Mouse (Mus musculus) intestine, postnatal 0 days (tissue): ENCODE data around the gene Sarnp. TPM values are rescaled to one million over a fixed set of nuclear protein-coding genes. Genes with fewer than 3 reads are reported as not detected.

Source experiments
- ATAC-seq: fragments of 200-750 bp; cut with Nextera tagmentation; 2 replicates; pipeline ENCODE4 v1.8.0; 2017; ENCODE audit warnings: mild to moderate bottlenecking, moderate TSS enrichment, moderate library complexity
- H3K27ac ChIP-seq: fragments of 300-500 bp; sonication (generic); 2 replicates; pipeline ENCODE4 v1.5.1; 2014; ENCODE audit warnings: mild to moderate bottlenecking, low read depth, low read length, moderate library complexity
- H3K27me3 ChIP-seq: fragments of 300-500 bp; sonication (generic); replicated peaks from 2 replicates; pipeline ENCODE4 v1.6.1; 2014; ENCODE audit warnings: low read length, mixed read lengths; ENCODE audit not compliant: control insufficient read depth, insufficient read depth
- H3K36me3 ChIP-seq: fragments of 300-500 bp; sonication (generic); 2 replicates; pipeline ENCODE4 v1.6.1; 2014; ENCODE audit warnings: mild to moderate bottlenecking, moderate library complexity; ENCODE audit not compliant: control insufficient read depth, insufficient read depth
- H3K4me1 ChIP-seq: fragments of 300-500 bp; sonication (generic); replicated peaks from 2 replicates; pipeline ENCODE4 v1.6.1; 2014; ENCODE audit warnings: antibody characterized with exemption, low read length, mixed read lengths; ENCODE audit not compliant: control insufficient read depth, insufficient read depth
- H3K4me2 ChIP-seq: fragments of 300-500 bp; sonication (generic); replicated peaks from 2 replicates; pipeline ENCODE4 v1.6.1; 2014; ENCODE audit warnings: low read depth, mild to moderate bottlenecking, moderate library complexity
- H3K4me3 ChIP-seq: fragments of 300-500 bp; sonication (generic); 2 replicates; pipeline ENCODE4 v1.5.1; 2014; ENCODE audit warnings: low read depth, low read length
- H3K9ac ChIP-seq: fragments of 300-500 bp; sonication (generic); 2 replicates; pipeline ENCODE4 v1.6.1; 2014; ENCODE audit warnings: mild to moderate bottlenecking, low read depth, low read length
- H3K9me3 ChIP-seq: fragments of 300-500 bp; sonication (generic); 2 replicates; pipeline ENCODE4 v1.6.1; 2016; ENCODE audit warnings: mixed run types; ENCODE audit not compliant: control insufficient read depth
- CTCF ChIP-seq: sonication (generic); IDR thresholded peaks from 2 replicates; pipeline ENCODE4 v1.5.1; 2016; ENCODE audit warnings: low read depth, mild to moderate bottlenecking, control low read depth, antibody characterized with exemption, moderate library complexity
- WGBS: fragments of 180-500 bp; shearing (Covaris S2); extraction: QIAGEN DNeasy Blood & Tissue Kit; methylation state at CpG from one replicate; pipeline ENCODE4 v1.1.7; 2014; 5-methylcytosine and 5-hydroxymethylcytosine counted together
- polyA plus RNA-seq: library from polyadenylated mRNA; unstranded; fragments of >200 nt; fragmentation: Nextera tagmentation; extraction: Ambion mirVana; gene quantifications from 2 replicates; pipeline ENCODE4 v1.2.1, GENCODE M21; 2015

The Sarnp gene
- polyA plus RNA-seq, 1 experiment from 2014 or later, result 92.1 TPM

DNA sequence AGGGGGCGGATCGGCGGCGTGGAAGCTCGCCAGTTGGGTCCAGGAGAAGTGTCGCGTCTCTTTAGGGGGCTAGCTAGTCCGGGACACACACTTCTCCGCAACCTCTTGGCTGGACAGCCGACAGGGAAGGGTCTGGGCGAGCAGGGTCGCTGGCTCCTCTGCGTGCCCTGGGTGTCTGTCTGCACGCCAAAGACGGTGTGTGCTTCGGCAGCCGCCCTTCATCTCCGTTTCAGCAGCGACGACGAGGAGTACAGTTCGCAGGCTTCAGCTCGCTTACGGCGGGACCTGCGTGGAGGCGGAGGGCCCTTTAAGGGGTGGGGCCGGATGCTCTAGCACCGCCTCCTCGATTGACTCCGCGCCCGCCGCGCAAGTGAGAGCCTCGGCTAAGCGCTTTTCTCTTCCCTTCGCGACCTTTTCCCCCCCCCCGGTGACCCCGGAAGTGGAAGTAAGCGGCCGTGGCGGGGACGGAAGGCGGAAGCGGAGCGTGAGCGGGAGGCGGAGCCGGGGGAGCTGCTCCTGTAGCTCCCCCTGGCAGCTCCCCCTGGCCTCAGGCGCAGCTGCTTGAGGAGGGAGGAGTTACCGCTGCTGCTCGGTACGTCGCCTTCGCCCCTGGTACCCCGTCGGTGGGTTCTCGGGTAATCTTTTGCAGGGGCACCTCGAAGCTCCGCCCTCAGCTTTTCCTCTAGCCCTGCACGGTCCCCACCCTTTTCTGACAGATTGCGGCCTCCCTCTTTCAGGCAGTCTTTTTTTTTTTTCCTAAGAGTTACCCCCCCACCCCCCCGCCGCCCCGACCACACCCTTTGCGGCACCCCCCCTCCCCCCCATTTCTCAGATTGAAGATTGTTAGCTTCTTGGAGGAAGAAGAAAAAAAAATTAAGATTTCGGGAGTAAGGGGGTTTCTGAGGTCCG is 11.8 kb upstream of the Sarnp start:
- Histone ChIP-seq H3K9me3 (no peaks in the 10 kb centered on the region), H3K27me3 (no peaks in the 10 kb centered on the region), H3K4me1 (peaks cover 16% of the 10 kb centered on the region; the same call in 1 of the 2 replicates), H3K9ac (peak overlapping the region; percentile 78), H3K27ac (peak overlapping the region; percentile 95), H3K4me2 (peak overlapping the region; percentile 97), H3K4me3 (peak overlapping the region; percentile 81), H3K36me3 (peaks cover 28% of the 10 kb centered on the region)
- under 1% methylated on average over 60 of the region's 70 CpGs for WGBS
- ATAC-seq, result peak; percentile 96
- TF ChIP-seq CTCF, result peak; percentile 57

DNA sequence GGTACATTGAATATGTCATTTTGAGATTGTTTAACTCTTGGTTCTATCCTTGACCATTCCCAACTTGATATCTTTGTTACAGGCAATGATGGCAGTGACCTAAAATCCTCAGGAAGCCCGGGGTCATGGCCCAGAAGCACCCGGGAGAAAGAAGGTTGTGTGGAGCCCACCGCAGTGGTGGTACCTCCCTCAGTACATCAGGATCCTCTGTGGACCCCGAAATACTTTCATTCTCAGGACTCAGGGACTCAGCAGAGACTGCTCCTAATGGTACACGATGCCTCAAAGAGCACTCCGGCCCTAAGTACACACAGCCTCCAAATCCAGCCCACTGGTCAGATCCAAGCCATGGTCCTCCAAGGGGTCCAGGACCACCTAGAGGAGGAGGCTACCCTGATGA is 11.0 kb upstream of the Sarnp start:
- peaks cover 22% of the 10 kb centered on the region; the same call in 1 of the 2 replicates for H3K36me3 ChIP-seq
- no peak for ATAC-seq
- peak overlapping the region; percentile 97 for H3K4me2 ChIP-seq
- no peak for TF ChIP-seq CTCF
- peaks cover 16% of the 10 kb centered on the region; the same call in 1 of the 2 replicates for H3K4me1 ChIP-seq
- peak overlapping the region; percentile 81 for H3K4me3 ChIP-seq
- H3K9me3 ChIP-seq, result no peaks in the 10 kb centered on the region
- no peak overlapping the region for H3K27ac ChIP-seq
- H3K27me3 ChIP-seq, result no peaks in the 10 kb centered on the region
- H3K9ac ChIP-seq, result peak overlapping the region; percentile 78
- 40% methylated on average over 6 of the region's 6 CpGs for WGBS

DNA sequence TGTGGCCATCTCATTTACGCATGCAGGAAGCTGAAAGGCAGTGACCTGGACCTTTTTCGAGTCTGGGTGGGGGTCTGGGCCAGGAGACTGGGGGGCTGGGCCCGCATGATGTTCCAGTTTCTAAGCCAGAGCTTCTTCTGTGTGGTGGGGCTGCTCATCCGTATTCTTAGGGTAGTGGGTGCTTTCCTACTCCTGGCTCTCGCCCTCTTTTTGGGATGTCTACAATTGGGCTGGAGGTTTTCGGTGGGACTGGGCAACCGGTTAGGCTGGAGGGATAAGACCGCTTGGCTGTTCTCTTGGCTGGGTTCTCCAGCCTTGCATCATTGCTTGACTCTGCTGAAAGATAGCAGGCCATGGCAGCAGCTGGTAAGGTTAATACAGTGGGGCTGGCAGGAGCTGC is 10.1 kb upstream of the Sarnp start:
- Histone ChIP-seq H3K4me2 (peak overlapping the region; percentile 97), H3K27me3 (no peaks in the 10 kb centered on the region), H3K9ac (peak overlapping the region; percentile 78; the same call in 1 of the 2 replicates), H3K4me3 (peak overlapping the region; percentile 5; the same call in 1 of the 2 replicates), H3K4me1 (peaks cover 16% of the 10 kb centered on the region; the same call in 1 of the 2 replicates), H3K27ac (no peak overlapping the region), H3K9me3 (no peaks in the 10 kb centered on the region), H3K36me3 (peaks cover 19% of the 10 kb centered on the region; the same call in 1 of the 2 replicates)
- no peak for ATAC-seq
- TF ChIP-seq CTCF, result no peak
- WGBS, result 84% methylated on average over 8 of the region's 8 CpGs

DNA sequence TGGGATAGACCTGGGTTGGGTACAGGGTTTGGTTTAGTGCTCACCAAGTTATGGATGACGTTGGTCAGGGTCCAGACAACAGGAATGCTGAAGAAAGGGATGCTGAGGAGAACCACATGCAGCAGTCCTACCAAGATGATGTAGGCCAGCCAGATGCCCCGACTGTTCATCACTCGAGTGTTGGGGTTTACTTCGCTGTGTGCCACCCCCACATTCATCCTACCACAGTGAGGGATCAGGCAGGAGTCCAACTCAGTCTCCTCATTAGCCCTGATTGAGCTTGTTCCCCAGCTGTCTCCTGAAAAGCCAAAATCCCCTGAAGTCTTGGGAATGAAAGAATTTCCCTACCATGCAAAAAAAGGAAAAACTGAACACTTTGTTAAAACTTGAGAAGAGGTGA is 3.1 kb downstream of the Sarnp start:
- no peak for ATAC-seq
- Histone ChIP-seq H3K27me3 (no peaks in the 10 kb centered on the region), H3K9me3 (no peaks in the 10 kb centered on the region), H3K36me3 (peaks cover 35% of the 10 kb centered on the region), H3K4me1 (peaks cover 10% of the 10 kb centered on the region; the same call in 1 of the 2 replicates), H3K9ac (no peak overlapping the region), H3K4me3 (no peak overlapping the region), H3K27ac (no peak overlapping the region), H3K4me2 (no peak overlapping the region)
- WGBS, result 84% methylated on average over 4 of the region's 4 CpGs
- TF ChIP-seq CTCF, result no peak

DNA sequence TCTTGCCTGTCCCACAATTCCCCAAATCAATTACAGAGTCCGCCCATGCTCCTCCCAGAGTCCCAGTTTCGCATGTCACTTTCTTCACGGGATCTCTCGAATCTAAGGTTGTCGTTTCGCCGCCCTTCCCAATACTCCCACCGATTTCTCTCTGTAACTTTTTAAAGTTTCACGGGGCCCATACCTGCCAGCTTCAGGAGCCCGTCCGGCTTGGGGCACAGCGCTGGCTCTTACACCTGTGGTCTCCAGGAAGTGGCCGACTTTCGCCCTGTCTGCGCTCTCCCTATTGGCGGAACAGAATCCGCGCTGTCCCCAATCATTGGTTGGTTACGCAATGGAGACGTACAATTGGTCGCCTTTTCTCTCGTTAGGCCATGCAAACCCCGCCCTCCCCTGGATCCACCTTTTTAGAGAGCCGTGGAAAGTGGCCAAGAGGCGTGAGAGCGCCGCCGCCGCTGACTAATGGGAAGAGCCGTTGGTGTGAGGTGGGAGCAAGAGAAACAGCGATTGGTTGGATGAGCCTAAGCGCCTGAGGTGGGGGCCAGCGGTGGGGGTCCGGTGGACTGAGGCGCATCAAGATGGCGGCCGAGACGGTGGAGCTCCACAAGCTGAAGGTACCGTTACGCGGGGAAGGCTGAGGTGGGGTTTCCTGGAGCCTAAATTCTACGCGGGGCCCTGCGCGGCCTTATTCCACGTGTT is 4.4 kb downstream of the Sarnp start, which contains the start of gene Ormdl2:
Ormdl2 (minus strand) TSS at position 288 of the 699 bp plus-strand sequence.
- H3K27me3 ChIP-seq, result no peaks in the 10 kb centered on the region
- H3K9me3 ChIP-seq, result no peaks in the 10 kb centered on the region
- H3K4me1 ChIP-seq, result peaks cover 10% of the 10 kb centered on the region; the same call in 1 of the 2 replicates
- H3K9ac ChIP-seq, result peak within 1 kb of the TSS; percentile 57
- under 1% methylated on average over 46 of the region's 46 CpGs for whole genome bisulfite sequencing
- H3K4me2 ChIP-seq, result peak within 1 kb of the TSS; percentile 67
- H3K27ac ChIP-seq, result 0 out of 2 replicates have a peak within 1 kb of the TSS, but pooled peaks have one; percentile 2
- peak within 1 kb of the TSS; percentile 67 for H3K4me3 ChIP-seq
- ATAC-seq, result peak; percentile 100
- peaks cover 28% of the 10 kb centered on the region for H3K36me3 ChIP-seq
- no peak for TF ChIP-seq CTCF

DNA sequence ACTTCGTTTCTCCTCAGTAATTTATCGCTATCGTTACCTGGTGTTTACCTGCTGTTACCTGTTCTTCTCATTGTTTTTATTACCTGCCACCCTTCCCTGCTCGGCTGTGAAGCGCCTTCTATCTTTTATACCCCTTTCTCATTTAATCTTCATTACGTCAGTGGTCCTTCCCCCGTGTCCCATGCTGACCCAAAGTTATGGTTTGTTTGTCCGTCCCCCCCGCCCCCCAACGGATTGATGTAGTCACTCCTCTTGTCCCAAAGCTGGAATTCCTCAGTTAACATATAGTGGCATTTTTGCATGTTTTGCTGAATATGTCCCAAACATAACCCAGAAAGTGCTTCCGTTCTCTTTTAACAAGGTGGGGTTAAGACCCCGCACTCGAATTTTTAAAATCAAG is 5.0 kb downstream of the Sarnp start:
- peak overlapping the region; percentile 67 for H3K4me3 ChIP-seq
- no peak for TF ChIP-seq CTCF
- H3K4me1 ChIP-seq, result peaks cover 10% of the 10 kb centered on the region; the same call in 1 of the 2 replicates
- H3K9me3 ChIP-seq, result no peaks in the 10 kb centered on the region
- H3K36me3 ChIP-seq, result peaks cover 21% of the 10 kb centered on the region
- no peaks in the 10 kb centered on the region for H3K27me3 ChIP-seq
- no peak overlapping the region for H3K27ac ChIP-seq
- 3% methylated on average over 13 of the region's 13 CpGs for WGBS
- H3K4me2 ChIP-seq, result peak overlapping the region; percentile 67
- ATAC-seq, result peak; percentile 7; the same call in 1 of the 2 replicates
- H3K9ac ChIP-seq, result peak overlapping the region; percentile 57
